Mouse (Mus musculus) CH12.LX (cell line): ENCODE measurements at regions not wholly inside any gene's neighbourhood (a gene's known extent, or its start where the extent isn't known, plus 50 kb on each side); places are given as distances from the start of the nearest gene placed in this dataset.

Experiments used
- CTCF ChIP-seq, 2 experiments: IDR thresholded peaks in 1 of 2; conservative IDR thresholded peaks in 1 of 2; 2 replicates each; pipeline ENCODE4 v1.5.1; 2011 to 2012; ENCODE audit warnings: low read depth in 2 of 2, low read length in 2 of 2, improper control_type of control experiment in 1 of 2, inconsistent platforms in 1 of 2, mild to moderate bottlenecking in 1 of 2, moderate library complexity in 1 of 2
- EP300 ChIP-seq: IDR thresholded peaks from 2 replicates; pipeline ENCODE4 v1.6.1; 2011; ENCODE audit warnings: low read length, improper control_type of control experiment
- ETS1 ChIP-seq: conservative IDR thresholded peaks from 2 replicates; pipeline ENCODE4 v1.6.1; 2012; ENCODE audit warnings: low read depth, mild to moderate bottlenecking, inconsistent platforms, low read length, improper control_type of control experiment, moderate library complexity
- HCFC1 ChIP-seq: IDR thresholded peaks from 2 replicates; pipeline ENCODE4 v1.6.1; 2012; ENCODE audit warnings: low read depth, mild to moderate bottlenecking, inconsistent platforms, low read length, improper control_type of control experiment
- JUN ChIP-seq: IDR thresholded peaks from 2 replicates; pipeline ENCODE4 v1.6.1; 2011; ENCODE audit warnings: low read depth, mild to moderate bottlenecking, low read length, improper control_type of control experiment, moderate library complexity; ENCODE audit not compliant: insufficient read depth
- KAT2A ChIP-seq: IDR thresholded peaks from 2 replicates; pipeline ENCODE4 v1.6.1; 2012; ENCODE audit warnings: low read length, improper control_type of control experiment, inconsistent platforms; ENCODE audit not compliant: insufficient replicate concordance
- MAFK ChIP-seq: IDR thresholded peaks from 2 replicates; pipeline ENCODE4 v1.6.1; 2011; ENCODE audit warnings: low read length, improper control_type of control experiment; ENCODE audit not compliant: insufficient replicate concordance
- MAZ ChIP-seq: IDR thresholded peaks from 2 replicates; pipeline ENCODE4 v1.6.1; 2012; ENCODE audit warnings: low read depth, mild to moderate bottlenecking, inconsistent platforms, low read length, improper control_type of control experiment, moderate library complexity
- NELFE ChIP-seq: IDR thresholded peaks from 2 replicates; pipeline ENCODE4 v1.6.1; 2011; ENCODE audit warnings: low read depth, low read length, improper control_type of control experiment
- NRF1 ChIP-seq: IDR thresholded peaks from 2 replicates; pipeline ENCODE4 v1.6.1; 2014; ENCODE audit warnings: low read depth, mild to moderate bottlenecking, inconsistent platforms, low read length, improper control_type of control experiment, moderate library complexity
- POLR2A ChIP-seq: IDR thresholded peaks from 2 replicates; pipeline ENCODE4 v1.6.1; 2011; ENCODE audit warnings: low read depth, mild to moderate bottlenecking, improper control_type of control experiment, low read length
- RAD21 ChIP-seq: IDR thresholded peaks from 2 replicates; pipeline ENCODE4 v1.6.1; 2011; ENCODE audit warnings: low read depth, mild to moderate bottlenecking, low read length, improper control_type of control experiment, moderate library complexity
- SMC3 ChIP-seq: IDR thresholded peaks from 2 replicates; pipeline ENCODE4 v1.6.1; 2011; ENCODE audit warnings: low read depth, low read length, improper control_type of control experiment
- USF1 ChIP-seq: IDR thresholded peaks from 2 replicates; pipeline ENCODE4 v1.6.1; 2014; ENCODE audit warnings: low read depth, mild to moderate bottlenecking, inconsistent platforms, low read length, improper control_type of control experiment

DNA sequence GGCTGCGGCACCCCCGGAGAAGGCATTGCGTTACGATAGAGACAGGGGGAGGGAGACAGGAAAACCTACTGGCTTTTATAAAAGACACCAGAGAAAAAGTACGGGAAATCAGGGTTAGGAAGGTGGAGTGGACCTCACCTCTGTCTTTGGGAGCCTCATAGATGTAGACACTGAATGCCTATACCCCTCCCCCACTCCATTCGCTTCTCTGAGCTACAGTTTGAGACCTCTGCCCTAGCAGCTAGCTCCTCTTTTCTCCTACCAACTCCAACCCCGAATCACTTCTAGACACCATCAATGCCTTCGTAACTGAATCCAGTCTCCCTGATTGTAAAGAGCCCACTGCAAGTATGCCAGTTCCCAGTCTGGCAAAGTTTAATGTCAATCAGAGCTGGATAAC, 118.5 kb downstream of the Slc38a6 start:
- no peak for TF ChIP-seq CTCF (conservative IDR thresholded peaks at IDR 0.05 in 1 of 2, IDR thresholded peaks at IDR 0.05 in 1 of 2; ENCODE audit: low read depth in 2 of 2, low read length in 2 of 2)
- TF ChIP-seq EP300, result no peak
- no peak for TF ChIP-seq ETS1
- TF ChIP-seq RAD21, result no peak
- no peak for TF ChIP-seq USF1
- no peak for TF ChIP-seq NRF1
- no peak for TF ChIP-seq NELFE
- TF ChIP-seq KAT2A, result no peak
- TF ChIP-seq POLR2A, result no peak
- no peak for TF ChIP-seq SMC3
- TF ChIP-seq MAFK, result no peak
- no peak for TF ChIP-seq HCFC1
- no peak for TF ChIP-seq JUN
- TF ChIP-seq MAZ, result no peak
